Mouse (Mus musculus) heart, postnatal 4 days (tissue): ENCODE results near the gene Acp5. TPM values are rescaled to one million over a fixed set of nuclear protein-coding genes. Genes with fewer than 3 reads are reported as not detected.

Experiments
- DNase-seq: peaks from one replicate; pipeline ENCODE4 v3.0.0; 2021
- total RNA-seq, 2 experiments: library from RNA; stranded (reverse); gene quantifications; 2 replicates each; pipeline ENCODE4 v1.2.3; 2021

Gene Acp5
- total RNA-seq, 2 experiments from 2014 or later, result 0.71 to 1.6 TPM

DNA sequence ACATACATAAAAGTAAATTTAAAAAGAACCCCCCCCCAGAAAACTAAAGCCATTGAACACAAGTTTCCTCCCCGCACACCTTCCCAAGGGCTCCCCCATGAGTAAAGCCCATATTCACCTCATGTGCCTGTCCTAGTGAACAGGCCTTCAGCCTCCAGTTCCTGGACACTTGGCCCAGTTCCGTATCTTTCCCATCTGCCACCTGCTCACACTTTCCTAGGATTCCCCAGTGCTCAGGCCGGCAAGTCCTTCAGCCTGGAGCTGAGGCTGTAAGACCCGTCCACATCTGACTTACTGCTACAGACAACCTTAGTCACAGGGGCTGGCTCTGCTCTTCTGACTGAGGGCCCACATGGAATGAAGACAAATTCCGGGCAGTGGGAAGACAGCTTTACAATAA is 4.2 kb upstream of the Acp5 start:
- no peak for DNase-seq

DNA sequence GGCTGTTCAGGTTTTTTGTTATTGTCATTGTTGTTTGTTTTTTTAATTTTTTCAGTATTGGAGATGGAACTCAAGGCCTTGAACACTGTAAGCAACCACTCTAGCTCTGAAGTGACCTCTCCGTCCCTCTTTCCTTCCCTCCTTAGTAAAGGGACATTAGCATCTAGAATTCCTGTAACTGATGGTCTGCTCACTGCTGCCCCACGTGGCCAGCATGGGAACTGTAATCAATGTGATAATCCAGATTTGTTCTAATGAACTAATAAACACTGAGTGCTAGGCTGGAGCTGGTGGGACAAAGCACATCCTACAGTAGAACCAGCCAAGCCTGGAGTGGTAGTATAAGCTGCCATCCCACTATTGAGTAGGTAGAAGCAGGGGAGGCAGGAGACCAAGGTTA is 3.0 kb upstream of the Acp5 start:
- peak; percentile 49 for DNase-seq

DNA sequence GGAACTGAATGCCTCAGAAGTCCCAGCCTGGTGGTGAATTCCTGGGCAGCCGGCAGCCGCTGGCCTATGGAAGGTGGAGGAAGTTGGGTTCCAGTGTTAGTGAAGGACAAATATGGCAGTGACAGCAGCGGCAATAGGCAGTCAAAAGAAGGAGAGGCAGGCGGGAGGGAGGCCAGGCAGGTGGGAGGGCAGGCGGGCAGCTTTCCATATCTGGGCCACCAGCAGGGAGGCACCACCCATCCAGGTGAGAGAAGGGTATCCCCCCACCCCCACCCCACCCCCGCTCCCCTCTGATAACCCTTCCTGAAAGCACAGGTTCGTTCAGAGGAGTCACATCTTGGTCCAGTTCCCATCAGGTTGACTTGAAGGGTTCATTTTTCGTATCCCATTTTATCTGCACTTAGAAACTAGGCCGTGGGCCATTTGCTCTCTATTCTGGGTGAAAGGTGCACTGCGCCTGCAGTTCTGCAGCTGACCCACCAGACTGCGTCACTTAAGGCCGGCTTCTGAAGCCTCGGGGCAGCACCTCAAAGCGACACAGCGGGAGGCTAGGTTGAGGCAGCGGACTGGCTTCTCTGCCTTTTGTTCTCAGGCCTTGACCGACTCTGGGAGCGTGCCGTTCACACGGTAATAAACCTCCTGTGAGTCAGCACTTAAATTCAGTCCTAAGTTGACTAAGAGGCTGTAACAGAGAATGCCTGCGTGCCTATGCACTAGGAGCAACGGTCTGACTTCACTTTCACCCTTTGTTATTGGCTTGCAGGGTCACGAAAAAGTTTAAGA is 1.4 kb upstream of the Acp5 start:
- no peak for DNase-seq

DNA sequence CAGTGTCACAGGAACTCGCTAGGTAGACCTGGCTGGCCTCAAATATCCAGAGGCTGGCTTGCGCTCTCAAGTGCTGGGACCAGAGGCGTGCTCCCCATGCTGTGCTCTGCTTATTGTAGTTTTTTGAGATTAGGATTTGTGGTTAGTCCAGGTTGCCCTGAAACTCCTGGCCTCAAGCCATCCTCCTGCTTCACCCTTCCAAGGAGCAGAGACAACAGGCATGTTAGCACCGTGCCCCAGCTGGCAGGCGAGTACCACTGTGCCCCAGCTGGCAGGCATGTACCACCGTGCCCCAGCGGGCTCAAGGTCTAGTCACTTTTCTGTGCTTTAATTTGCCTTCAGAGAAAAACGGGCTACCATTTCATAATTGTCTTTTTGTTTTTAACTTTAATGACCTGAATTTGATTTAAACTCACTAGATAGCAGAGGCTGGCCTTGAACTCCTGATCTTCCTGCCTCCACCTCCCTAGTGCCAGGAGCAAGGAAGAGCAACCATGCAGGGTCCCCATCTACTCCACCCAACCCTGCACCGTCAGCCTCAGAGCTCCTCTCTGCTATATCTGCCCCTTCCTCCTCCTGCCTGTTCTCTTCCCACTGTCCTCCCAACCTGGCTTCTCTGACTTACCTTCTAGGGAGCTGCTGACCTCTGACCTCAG is 395 bp downstream of the Acp5 start:
- DNase-seq, result no peak

DNA sequence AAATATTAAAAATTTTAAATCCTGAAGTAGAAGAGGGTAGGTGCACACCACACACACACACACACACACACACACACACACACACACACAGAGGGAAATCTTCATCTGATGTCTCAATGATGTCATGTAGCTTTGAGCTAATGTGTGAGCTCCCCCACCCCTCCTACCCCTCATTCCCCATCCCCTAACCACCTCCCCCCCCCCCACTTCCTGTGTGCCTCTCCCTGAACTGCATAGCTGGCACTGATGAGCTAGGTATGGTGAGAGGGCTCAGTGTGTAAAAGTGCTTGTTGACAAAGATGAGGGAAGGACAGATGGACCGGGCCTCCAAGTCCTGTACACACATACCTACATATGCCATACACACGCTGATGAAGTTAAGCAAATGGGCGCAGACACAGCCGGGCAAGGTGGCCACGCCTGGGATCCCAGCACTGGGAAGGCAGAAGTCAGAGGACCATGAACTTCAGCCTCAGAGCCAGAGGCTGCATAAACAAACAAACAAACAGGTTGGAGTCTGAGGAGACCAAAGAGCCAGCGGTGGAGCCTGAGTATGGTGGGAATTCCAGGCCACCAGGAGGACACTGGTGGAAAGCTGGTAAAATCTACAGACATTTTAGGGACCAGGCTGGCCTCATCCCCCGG is 1.1 kb downstream of the Acp5 start:
- DNase-seq, result no peak

DNA sequence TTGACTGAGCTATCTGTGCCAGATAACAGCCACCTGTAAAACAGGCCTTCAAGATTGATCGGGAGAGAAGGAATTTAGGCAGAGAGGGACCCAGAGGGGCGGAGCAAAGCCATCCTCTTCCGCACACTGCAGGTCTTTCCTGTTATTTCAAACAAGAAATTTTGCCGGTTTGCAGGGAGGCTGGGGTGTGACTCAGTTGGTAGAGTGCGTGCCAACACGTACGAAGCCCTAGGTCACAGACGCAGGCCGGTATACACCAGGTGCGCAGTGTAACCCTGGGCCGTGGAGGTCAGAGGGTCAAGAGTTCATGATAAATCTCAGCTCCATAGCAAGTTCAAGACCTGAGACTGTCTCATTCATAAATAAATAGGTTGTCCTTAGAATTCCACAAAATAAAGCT is 3.3 kb downstream of the Acp5 start:
- DNase-seq, result no peak

DNA sequence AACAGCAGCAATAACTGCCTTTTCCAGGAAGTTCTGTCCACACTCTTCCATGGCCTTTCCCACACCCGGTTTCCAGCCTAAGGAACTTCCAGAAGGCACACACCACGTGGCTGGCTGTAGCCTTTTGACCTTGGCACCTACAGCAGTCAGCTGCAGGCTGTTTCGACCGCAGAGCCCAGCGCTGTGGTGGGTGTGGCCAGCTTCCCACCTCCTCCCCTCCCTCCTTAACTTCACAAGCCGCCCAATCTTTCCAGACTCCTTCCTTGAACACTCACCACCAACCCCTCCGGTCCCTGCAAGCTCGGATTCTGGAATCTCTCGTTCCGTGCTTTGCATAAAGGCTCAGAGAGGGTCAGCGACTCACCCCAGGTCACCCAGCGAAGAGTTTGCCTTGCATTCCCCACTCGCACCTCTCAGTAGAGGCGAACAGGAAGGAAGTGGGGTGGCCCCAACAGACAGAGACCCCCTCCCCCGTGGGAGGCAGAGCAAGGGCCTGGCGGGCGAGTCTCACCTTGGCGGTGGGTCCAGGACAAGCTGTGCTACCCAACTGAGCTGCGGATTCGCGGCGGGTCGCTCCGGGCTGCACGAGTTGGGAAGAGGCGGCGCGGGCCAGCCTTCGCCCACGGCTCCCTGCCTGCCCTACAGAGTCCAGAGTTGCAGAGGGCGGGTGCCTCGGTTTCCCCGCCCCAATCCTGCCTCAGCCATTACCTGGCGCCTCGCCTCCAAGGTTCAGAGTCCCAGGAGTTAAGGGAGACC is 4.1 kb downstream of the Acp5 start:
- DNase-seq, result peak; percentile 26

DNA sequence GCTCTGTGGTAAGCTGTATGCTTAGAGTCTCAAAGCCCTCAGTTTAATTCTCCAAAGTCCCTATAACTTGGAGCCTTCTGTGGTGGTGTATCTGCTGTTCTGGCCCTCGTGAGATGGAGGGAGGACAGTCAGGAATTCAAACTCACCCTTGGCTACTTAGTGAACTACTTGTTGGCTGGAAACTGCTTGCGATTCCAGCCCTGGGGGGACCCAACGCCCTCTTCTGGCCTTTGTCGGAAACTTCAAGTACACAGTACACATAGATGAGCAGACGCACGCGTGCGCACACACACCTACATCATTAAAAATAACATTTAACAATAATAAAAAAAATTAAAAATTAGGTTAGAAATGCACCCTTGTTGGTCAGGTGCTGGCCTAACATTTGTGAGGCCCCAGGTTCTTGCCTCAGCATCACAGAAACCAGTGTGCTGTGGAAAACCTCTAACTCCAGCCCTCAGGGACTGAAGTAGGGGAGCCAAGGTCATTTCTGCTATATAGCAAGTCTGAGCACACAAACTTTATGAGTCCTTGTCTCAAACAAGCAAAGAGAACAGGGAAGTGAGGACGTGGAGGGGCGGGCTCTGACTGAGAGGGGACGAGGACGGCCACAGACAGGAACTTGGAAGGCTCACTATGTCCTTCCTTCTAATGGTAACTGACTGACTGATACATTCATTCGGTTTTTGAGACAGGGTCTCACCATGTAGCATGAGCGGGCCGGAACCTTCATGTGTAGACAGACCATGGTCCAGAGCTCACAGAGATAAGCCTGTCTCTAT is 10.1 kb downstream of the Acp5 start:
- no peak for DNase-seq

DNA sequence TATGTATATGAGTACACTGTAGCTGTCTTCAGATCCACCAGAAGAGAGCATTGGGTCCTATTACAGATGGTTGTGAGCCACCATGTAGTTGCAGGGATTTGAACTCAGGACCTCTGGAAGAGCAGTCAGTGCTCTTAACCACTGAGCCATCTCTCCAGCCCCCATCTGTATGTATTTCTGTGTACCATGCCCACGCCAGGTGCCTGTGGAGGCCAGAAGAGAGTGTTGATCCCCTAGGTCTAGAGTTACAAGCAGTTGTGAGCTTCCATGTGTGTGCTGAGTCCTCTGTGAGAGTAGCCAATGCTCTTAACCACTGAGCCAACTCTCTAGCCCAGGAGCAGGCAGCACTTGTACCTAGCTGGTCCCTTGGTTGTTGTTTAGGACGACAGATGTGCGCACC is 11.3 kb downstream of the Acp5 start:
- no peak for DNase-seq

DNA sequence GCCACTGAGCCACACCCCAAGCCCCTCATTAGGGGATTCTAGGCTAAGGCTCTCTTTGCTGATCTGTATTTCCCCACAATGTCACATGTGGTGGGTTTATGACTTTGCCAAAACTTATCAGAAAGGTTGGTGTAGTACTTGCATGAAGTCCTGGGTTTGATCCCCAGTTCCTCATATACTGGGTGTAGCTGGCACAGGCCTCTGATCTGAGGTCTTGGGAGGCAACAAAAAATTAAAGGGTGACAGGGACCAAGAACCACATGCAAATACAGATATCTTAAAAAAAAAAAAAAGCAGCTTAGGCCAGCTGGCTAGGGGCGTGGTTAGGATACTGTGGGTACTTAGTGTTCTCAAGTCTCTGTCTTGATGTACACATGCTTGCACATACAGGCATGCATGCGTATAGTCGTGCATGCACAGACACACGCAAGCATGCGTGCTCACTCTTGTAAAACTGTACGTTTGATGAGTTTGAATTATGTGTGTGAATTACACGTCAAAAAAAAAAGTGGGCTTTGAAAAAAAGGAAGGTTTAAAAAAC is 12.4 kb downstream of the Acp5 start:
- no peak for DNase-seq

DNA sequence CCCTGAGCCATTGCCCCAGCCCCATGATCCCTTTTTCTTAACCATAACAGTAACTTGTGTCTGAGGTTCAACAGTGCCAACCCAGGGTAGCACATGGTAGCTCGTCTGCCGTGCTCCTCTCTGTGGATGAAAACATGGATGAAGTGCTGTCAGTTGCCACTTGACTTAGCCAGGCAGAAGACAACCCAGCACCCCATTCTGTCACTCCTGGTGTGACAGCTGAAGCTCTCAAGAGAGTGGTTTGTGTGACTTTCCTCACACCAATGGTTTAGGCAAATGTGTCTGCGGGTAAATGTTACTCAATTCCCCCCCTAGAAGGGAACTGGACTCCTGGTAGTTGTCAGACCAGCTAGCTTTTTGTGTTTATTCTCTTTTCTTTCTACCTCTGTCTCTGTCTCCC is 13.5 kb downstream of the Acp5 start:
- DNase-seq, result no peak

DNA sequence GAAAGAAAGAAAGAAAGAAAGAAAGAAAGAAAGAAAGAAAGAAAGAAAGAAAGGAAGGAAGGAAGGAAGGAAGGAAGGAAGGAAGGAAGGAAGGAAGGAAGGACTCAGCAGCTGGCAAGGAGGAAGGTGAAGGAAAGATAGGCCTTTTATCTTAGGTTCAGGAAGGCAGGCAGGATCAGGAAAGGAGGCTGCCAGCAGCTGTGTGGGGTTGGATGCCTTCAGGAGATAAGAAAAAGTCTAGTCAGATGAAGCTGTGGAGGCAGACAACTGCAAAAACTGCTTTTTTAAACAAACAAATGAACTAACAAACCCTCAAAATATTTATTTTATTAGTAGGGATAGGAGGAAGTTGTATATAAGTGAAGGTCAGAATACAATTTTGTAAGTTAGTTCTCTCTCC is 14.0 kb downstream of the Acp5 start:
- DNase-seq, result no peak

DNA sequence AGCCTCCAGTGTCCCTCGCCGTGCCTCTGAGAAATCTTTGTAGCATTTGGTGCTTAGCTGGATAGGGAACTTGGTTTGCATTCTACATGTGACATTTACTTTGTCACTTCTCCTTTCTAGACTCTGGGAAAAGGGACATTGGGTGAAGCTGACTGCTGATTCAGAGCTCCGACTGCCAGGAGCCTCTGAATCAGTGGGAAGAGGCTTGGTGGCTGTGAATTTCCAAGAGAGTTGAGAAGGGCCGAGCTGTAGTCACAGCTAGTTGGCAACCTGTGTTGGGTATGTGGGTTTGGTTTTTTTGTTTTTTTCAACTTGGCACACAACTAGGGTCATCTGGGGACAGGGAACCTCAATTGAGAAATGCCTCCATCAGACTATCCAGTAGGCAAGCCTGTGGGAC is 16.0 kb downstream of the Acp5 start:
- DNase-seq, result no peak

DNA sequence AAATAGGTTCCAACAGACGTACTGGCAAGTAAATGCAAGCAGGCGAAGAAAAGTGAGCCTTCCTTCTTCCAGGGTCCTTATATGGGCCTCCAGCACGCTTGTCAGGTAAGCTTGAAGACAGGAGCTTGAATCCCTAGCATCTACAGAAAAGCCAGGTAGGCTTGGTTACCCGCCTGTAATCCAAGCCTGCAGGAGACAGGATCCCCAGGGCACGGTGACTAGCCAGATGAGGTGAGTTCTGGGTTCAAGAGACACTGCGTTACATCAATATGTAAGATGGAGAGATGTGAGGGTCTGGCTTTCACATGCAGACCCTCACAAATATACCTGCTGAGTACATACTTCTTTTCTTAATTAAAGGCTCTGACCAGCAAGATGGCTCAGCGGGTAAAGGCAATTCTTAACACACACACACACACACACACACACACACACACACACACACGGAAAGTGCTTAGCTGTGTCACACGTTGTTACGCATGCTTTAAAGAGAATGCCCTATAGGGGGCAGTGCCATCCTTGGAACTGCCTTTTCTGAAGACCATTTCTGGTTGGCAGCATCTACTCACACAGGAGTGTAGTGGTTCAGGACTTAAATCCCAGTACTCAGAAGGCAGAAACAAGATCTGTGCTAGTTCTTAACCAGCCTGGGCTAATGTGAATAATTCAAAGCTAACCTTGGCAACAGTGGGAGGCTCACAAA is 17.6 kb downstream of the Acp5 start:
- peak; percentile 55 for DNase-seq

DNA sequence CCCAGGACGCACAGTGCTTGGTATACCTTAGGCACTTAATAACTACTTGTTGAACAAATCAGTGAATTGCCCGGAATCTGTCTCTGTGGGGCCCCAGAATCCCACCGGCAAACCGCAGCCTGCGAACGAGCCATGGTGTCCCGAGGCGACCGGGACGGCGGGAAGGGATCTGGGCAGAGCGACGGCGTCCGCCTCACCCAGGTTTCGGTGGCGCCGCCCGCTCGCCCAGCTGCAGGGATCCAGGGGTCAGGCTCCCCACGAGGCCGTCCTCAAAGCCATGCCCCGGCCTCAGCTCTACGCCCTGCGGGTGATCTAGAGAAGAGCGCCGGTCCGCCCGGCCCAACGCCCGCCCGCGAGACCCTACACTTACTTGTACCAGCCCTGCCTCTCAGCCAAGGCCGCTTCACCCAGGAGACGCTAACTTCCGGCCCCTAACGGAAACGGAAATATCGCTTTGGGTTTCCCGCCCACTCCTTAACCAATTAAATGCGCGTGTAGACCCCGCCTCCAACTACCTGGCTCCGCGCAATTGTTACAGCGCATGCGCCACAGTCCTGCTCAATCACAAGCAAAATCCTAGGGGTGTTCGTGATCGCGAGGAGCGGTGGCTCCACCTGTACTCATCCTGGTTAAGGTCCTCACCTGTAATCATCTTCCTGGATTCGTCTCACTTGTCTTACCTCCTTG is 18.6 kb downstream of the Acp5 start, which contains the start of gene Elof1:
Gene Elof1, minus strand, starts transcription at position 433 of the 687 bp plus-strand sequence.
- DNase-seq, result peak; percentile 92

DNA sequence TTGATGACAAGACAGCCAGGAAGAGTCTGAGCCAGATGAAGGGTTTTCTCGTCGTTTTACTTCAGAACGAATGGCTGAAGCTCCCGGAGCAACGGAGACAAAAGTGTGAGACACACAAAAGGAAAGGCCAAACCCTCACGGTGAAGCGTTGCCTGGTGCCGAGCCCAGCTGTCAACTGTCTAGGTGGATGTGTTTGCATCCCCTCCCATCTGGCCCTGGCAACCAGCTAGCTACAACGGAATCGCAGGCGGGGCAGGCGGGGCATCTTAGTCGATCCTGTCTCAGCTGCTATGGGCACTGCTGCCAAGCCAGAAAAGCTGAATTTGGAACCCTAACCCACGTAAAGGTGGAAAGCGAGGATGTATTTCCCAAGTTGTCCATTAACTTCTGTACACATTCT is 19.4 kb downstream of the Acp5 start:
- DNase-seq, result no peak

DNA sequence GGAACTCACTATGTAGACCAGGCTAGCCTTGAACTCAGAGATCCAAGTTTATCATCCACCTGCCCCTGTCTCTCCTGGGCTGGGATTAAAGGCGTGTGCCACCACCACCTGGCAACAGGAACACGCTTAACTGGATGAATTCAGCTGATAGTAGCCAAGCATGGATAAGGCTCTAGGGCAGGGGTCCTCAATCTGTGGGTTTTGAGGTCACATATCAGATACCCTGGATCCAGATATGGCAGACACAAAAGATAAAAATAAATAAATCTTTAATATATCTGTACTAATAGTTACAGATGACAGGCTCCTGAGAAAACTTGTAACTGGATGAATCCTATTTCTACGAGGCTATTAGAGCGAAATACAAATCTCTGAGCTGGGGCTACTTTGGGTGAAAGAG is 19.9 kb downstream of the Acp5 start:
- no peak for DNase-seq

DNA sequence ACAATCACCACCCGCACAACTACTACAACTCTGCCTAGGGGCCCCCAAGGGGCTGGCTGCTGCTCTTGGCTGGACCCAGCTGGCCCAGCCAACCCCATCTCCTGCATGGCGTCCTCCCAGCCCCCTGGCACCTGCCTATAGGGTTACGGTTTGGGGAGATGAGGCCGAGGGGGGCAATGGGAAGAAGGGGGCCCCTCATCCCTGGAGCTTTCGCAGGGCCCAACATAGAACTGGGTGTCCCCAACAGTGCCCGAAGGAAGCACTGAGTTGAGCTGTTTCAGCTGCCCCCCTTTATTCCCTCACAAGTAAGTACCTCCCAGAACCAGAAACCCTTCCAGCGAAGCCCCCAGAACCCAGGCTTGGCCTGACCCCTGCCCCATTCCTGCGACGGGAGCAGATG is 27.3 kb downstream of the Acp5 start:
- DNase-seq, result no peak

DNA sequence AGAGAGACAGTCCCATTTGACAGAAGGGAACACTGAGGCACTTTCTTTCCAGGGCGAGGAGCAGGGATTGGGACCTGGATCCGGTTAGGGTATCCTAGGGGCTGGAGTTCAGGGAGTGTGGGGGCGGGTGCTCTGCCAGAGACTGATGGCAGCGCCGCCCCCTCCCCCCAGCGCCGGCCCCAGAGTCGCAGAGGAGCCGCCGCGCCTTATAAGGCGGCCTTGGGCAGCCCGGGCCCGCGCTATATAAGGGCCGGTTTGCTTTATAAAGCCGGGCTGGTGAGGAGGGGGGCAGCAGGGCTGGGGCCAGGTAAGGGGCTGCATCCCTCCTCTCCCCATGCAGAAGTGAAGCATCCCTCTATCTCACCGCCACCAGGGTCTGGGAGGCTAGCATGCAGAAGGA is 35.6 kb downstream of the Acp5 start:
- peak; percentile 26 for DNase-seq

DNA sequence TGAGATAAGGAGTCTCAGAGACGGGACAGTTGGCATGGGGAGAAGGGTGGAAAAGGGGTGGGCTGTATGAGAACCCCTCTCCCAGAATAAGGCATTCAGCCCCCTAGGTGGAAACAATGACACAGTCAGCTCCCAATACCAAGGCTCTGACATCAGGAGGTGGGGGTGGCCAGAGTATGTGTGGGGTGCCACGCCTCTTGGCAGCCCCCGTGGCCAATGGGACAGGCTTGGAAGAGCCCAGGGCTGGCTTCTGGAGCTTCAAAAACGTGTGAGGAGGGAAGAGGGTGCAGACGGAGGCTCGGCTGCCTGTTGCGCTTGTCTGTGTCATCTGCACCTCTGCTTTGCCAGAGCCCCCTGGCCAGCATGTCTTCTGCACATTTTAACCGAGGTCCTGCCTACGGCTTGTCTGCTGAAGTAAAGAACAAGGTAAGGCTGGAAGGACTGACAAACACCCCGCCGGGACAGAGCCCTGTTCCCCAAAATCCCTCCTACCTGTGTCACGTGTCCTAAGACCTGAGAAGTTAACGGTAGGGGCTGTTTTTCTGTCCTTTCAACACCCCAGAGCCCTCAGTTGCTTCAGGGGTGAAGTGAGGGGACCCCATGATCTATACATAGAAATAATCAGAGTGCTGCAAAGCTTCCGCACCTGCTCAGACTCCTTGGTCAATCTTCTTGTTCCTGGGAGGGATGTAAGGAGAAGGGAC is 36.4 kb downstream of the Acp5 start, which contains the start of gene Cnn1:
Gene Cnn1, plus strand, starts transcription at position 224 of the 704 bp plus-strand sequence.
- DNase-seq, result peak; percentile 67
